Mouse (Mus musculus): ENCODE measurements around the gene Wasl. TPM values are rescaled to one million over a fixed set of nuclear protein-coding genes. Genes with fewer than 3 reads are reported as not detected.

Wasl gene
- polyA plus RNA-seq, 1 experiment from 2014 or later, result 67.1 TPM

DNA sequence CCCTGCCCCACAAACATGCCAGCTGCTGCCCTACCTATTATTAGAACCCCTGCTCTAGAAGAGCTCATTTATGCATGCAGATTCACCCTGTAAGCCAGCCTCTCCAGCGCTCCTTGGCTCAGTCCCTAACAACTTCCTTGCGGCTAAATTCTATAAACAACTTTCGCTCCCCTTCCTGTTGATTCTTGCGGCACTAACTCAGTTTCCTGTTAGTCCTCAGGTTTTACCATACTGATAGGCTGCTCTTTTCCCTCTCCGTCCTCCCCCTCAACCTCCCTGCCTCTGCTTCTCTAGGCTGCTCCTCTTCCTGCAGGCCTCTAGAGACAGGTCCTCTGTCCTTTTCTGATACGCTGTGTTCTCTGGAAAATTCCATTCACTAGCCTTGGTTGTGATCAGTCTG is 93.7 kb downstream of the Wasl start:
- Histone ChIP-seq H3K36me3 (no peaks in the 10 kb centered on the region), H3K27me3 (no peaks in the 10 kb centered on the region), H3K4me3 (no peak overlapping the region), H3K27ac (replicated peaks) (no peak overlapping the region), H3K4me2 (no peak overlapping the region), H3K9ac (no peak overlapping the region), H3K9me3 (no peaks in the 10 kb centered on the region), H3K4me1 (replicated peaks) (no peaks in the 10 kb centered on the region)
- no peak for ATAC-seq (ENCODE audit: low FRiP score, low read depth)
- WGBS, result 81% methylated on average over 6 of the region's 6 CpGs

DNA sequence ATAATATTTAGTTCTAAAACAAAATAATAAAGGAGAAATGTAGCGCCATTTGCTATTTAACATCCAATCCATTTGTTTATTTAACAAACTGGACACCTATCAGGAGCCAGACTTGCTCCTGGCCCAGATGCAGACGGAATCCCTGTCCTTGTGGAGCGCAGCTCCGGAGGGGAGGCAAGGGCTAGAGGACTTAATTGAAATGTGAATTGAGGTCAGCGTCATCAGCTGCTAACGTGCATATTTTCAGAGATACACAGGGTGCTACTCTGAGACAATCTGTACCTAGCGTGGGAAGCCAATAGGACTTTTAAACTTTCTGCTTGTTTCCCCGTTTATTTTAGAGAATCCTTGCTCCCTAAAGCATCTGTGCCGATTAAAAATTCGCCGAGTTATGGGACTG is 94.5 kb downstream of the Wasl start:
- H3K4me2 ChIP-seq, result no peak overlapping the region
- ATAC-seq (ENCODE audit: low FRiP score, low read depth), result no peak
- H3K36me3 ChIP-seq, result no peaks in the 10 kb centered on the region
- no peaks in the 10 kb centered on the region for H3K9me3 ChIP-seq
- no peaks in the 10 kb centered on the region for H3K4me1 ChIP-seq (replicated peaks)
- H3K27ac ChIP-seq (replicated peaks), result no peak overlapping the region
- no peaks in the 10 kb centered on the region for H3K27me3 ChIP-seq
- no peak overlapping the region for H3K4me3 ChIP-seq
- no peak overlapping the region for H3K9ac ChIP-seq
- WGBS, result 74% methylated on average over 11 of the region's 11 CpGs

DNA sequence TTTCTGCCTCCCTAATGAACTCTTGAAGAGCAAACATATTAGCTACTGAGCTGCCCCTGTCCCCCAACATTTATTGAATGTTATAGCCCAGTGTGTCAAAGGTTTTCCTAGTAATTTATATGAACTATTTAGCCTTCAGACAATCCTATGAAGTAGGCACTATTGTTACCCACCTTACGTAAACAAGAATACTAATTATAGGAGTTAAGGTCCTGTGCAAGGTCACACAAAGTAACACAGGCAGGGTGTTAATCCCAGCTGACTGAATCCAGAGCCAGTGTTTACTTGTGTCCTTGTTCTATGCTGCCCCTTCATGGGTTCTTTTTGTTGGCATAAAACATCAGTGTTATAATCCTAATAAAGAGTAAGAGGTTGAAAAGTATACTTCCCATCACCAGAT is 95.1 kb downstream of the Wasl start:
- Histone ChIP-seq H3K4me2 (no peak overlapping the region), H3K9me3 (no peaks in the 10 kb centered on the region)
- WGBS, result 91% methylated on average over 1 of the region's 1 CpGs

DNA sequence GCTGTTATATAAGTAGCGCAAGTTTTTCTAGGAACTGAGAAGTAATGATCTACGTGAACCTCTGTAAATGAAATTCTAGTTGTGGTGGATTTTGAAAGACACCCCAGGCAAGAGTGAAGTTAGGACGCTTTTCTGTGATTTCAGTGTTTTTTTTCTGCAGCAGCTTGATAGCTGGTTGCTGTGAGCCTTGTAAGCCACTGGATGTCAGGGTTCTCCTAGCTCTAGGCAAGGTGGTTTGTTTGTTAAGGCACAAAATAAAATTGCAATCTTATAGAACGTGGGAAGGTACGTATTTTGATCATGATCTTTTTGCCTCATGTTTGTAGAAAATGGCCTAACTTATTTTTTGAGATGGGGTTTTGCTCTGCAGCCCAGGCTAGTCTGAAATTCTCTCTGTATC is 95.8 kb downstream of the Wasl start:
- H3K4me1 ChIP-seq (replicated peaks), result no peaks in the 10 kb centered on the region
- no peaks in the 10 kb centered on the region for H3K9me3 ChIP-seq
- H3K27me3 ChIP-seq, result no peaks in the 10 kb centered on the region
- H3K36me3 ChIP-seq, result no peaks in the 10 kb centered on the region
- no peak overlapping the region for H3K27ac ChIP-seq (replicated peaks)
- H3K4me3 ChIP-seq, result no peak overlapping the region
- H3K4me2 ChIP-seq, result no peak overlapping the region
- no peak for ATAC-seq (ENCODE audit: low FRiP score, low read depth)
- WGBS, result 89% methylated on average over 5 of the region's 5 CpGs
- H3K9ac ChIP-seq, result no peak overlapping the region

More for the DNA sequence above, 95.1 kb downstream of the Wasl start:
- Histone ChIP-seq H3K4me1 (replicated peaks) (no peaks in the 10 kb centered on the region), H3K36me3 (no peaks in the 10 kb centered on the region), H3K27me3 (no peaks in the 10 kb centered on the region), H3K27ac (replicated peaks) (no peak overlapping the region), H3K9ac (no peak overlapping the region), H3K4me3 (no peak overlapping the region)
- no peak for ATAC-seq (ENCODE audit: low FRiP score, low read depth)

DNA sequence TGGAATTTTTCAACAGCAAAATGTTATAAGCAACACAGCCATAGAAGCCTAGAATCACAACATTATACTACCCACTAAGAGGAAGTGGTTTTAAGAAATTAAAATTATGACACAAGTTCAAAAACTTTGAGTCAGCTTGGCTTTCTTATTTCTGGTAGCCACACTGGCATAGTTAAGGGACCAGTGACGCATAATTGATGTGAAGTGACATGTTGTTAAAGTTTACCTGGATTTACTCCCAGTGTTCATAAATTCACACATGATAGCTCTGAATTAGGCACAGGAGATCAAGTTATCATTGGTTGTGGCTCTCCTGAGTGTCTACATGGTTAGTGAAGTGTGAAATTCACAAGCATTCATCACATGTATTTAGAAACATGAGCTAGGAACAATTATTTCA is 99.9 kb downstream of the Wasl start:
- no peak for ATAC-seq (ENCODE audit: low FRiP score, low read depth)
- H3K36me3 ChIP-seq, result no peaks in the 10 kb centered on the region

DNA sequence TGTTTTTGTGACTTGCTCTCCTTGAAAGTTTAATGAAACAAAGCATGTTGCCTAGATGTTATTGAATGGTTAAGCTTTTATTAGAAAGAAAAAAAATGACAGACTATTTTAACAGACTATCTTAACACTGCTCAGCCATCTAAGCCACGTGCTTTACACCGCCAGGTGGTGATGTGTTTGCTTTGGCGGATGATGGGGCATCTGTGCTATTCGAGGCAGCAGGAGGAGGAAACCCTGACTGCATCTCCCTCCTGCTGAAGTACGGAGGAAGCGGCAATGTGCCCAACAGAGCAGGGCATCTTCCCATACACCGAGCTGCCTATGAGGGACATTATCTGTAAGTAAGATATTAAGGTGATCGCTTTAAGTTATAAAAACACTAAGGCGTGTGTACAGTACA is 100.7 kb downstream of the Wasl start:
- H3K27me3 ChIP-seq, result no peaks in the 10 kb centered on the region
- no peaks in the 10 kb centered on the region for H3K9me3 ChIP-seq
- H3K4me3 ChIP-seq, result no peak overlapping the region
- H3K4me2 ChIP-seq, result no peak overlapping the region
- no peak for ATAC-seq (ENCODE audit: low FRiP score, low read depth)
- no peaks in the 10 kb centered on the region for H3K36me3 ChIP-seq
- H3K4me1 ChIP-seq (replicated peaks), result no peaks in the 10 kb centered on the region
- no peak overlapping the region for H3K9ac ChIP-seq
- WGBS, result 82% methylated on average over 9 of the region's 9 CpGs
- no peak overlapping the region for H3K27ac ChIP-seq (replicated peaks)

More for the DNA sequence above, 99.9 kb downstream of the Wasl start:
- H3K27me3 ChIP-seq, result no peaks in the 10 kb centered on the region
- no peak overlapping the region for H3K4me2 ChIP-seq
- H3K9ac ChIP-seq, result no peak overlapping the region
- WGBS, result 96% methylated on average over 1 of the region's 1 CpGs
- no peaks in the 10 kb centered on the region for H3K4me1 ChIP-seq (replicated peaks)
- H3K9me3 ChIP-seq, result no peaks in the 10 kb centered on the region
- H3K4me3 ChIP-seq, result no peak overlapping the region
- H3K27ac ChIP-seq (replicated peaks), result no peak overlapping the region

Other genes with a start within 250 kb of the Wasl start
- gene Iqub, start 149.9 kb downstream of the Wasl start, polyA plus RNA-seq (2015; fragmentation: Nextera tagmentation; extraction: Ambion mirVana), result 1.9 and 3.1 TPM in 2 replicates
- 401 and 475 TPM in 2 replicates for gene Ndufa5, start 137.0 kb downstream of the Wasl start, polyA plus RNA-seq (2015; fragmentation: Nextera tagmentation; extraction: Ambion mirVana)
- gene Asb15, start 136.9 kb downstream of the Wasl start, polyA plus RNA-seq (2015; fragmentation: Nextera tagmentation; extraction: Ambion mirVana), result 0.03 TPM in 1 of 2 replicates, not detected in the other
- gene Lmod2, start 67.2 kb downstream of the Wasl start, polyA plus RNA-seq (2015; fragmentation: Nextera tagmentation; extraction: Ambion mirVana), result not detected in 2 replicates
- not detected in 2 replicates for gene Hyal6, start 68.2 kb upstream of the Wasl start, polyA plus RNA-seq (2015; fragmentation: Nextera tagmentation; extraction: Ambion mirVana)
- gene Hyal4, start 83.3 kb upstream of the Wasl start, polyA plus RNA-seq (2015; fragmentation: Nextera tagmentation; extraction: Ambion mirVana), result not detected in 2 replicates
- gene Spam1, start 126.2 kb upstream of the Wasl start, polyA plus RNA-seq (2015; fragmentation: Nextera tagmentation; extraction: Ambion mirVana), result not detected in 2 replicates
- gene Hyal5, start 193.0 kb upstream of the Wasl start, polyA plus RNA-seq (2015; fragmentation: Nextera tagmentation; extraction: Ambion mirVana), result not detected in 2 replicates

Data from hindbrain, embryonic 15.5 days (tissue).